Mouse (Mus musculus) hindbrain, embryonic 14.5 days (tissue): ENCODE data around the gene Ubl3. TPM values are rescaled to one million over a fixed set of nuclear protein-coding genes. Genes with fewer than 3 reads are reported as not detected.

Experiments
- ATAC-seq: fragments of 200-750 bp; cut with Nextera tagmentation; 2 replicates; pipeline ENCODE4 v1.8.0; 2017; ENCODE audit warnings: moderate number of reproducible peaks, mild to moderate bottlenecking, moderate TSS enrichment, moderate library complexity; ENCODE audit not compliant: low FRiP score
- DNase-seq: peaks from one replicate; pipeline ENCODE4 v3.0.0-alpha.2; 2015; ENCODE audit warnings: low spot score
- H3K27ac ChIP-seq: fragments of 300-500 bp; sonication (generic); 2 replicates; pipeline ENCODE4 v1.5.1; 2014; ENCODE audit warnings: mild to moderate bottlenecking, moderate library complexity
- H3K27me3 ChIP-seq: fragments of 300-500 bp; sonication (generic); 2 replicates; pipeline ENCODE4 v1.6.1; 2014; ENCODE audit warnings: mild to moderate bottlenecking, low read length, mixed read lengths; ENCODE audit not compliant: control insufficient read depth, insufficient read depth
- H3K36me3 ChIP-seq: fragments of 300-500 bp; sonication (generic); replicated peaks from 2 replicates; pipeline ENCODE4 v1.6.1; 2014; ENCODE audit not compliant: control insufficient read depth, insufficient read depth
- H3K4me1 ChIP-seq: fragments of 300-500 bp; sonication (generic); replicated peaks from 2 replicates; pipeline ENCODE4 v1.6.1; 2014; ENCODE audit warnings: antibody characterized with exemption, low read length, mixed read lengths; ENCODE audit not compliant: control insufficient read depth, insufficient read depth
- H3K4me2 ChIP-seq: fragments of 300-500 bp; sonication (generic); replicated peaks from 2 replicates; pipeline ENCODE4 v1.6.1; 2014; ENCODE audit warnings: mild to moderate bottlenecking, moderate library complexity
- H3K4me3 ChIP-seq: fragments of 300-500 bp; sonication (generic); replicated peaks from 2 replicates; pipeline ENCODE4 v1.5.1; 2014; ENCODE audit warnings: mild to moderate bottlenecking, low read length
- H3K9ac ChIP-seq: fragments of 300-500 bp; sonication (generic); 2 replicates; pipeline ENCODE4 v1.6.1; 2014
- H3K9me3 ChIP-seq: fragments of 300-500 bp; sonication (generic); 2 replicates; pipeline ENCODE4 v1.6.1; 2016; ENCODE audit warnings: low read length; ENCODE audit not compliant: control insufficient read depth
- WGBS: fragments of 180-500 bp; shearing (Covaris S2); extraction: QIAGEN DNeasy Blood & Tissue Kit; methylation state at CpG from one replicate; pipeline ENCODE4 v1.1.7; 2014; 5-methylcytosine and 5-hydroxymethylcytosine counted together
- polyA plus RNA-seq: library from polyadenylated mRNA; unstranded; fragments of >200 nt; fragmentation: Nextera tagmentation; extraction: Ambion mirVana; gene quantifications from 2 replicates; pipeline ENCODE4 v1.2.1, GENCODE M21; 2014

Ubl3 gene
- polyA plus RNA-seq: 102 and 114 TPM in 2 replicates

GRCm38 (mm10) chr5:148552187-148553071 is at the start of gene Ubl3:
Ubl3 (minus strand) TSS chr5:148552789.
- WGBS: under 1% methylated on average over 92 of the region's 95 CpGs
- peak within 1 kb of the TSS; percentile 80 for H3K9ac ChIP-seq
- peak within 1 kb of the TSS; percentile 95 for H3K27ac ChIP-seq
- peak within 1 kb of the TSS; percentile 55 for H3K4me3 ChIP-seq
- H3K27me3 ChIP-seq: 0 out of 2 replicates have a peak, but pooled peaks cover 3% of the 10 kb centered on the region
- H3K36me3 ChIP-seq: no peaks in the 10 kb centered on the region
- peak within 1 kb of the TSS; percentile 90 for H3K4me2 ChIP-seq
- H3K4me1 ChIP-seq: peaks cover 41% of the 10 kb centered on the region
- peak; percentile 95 for ATAC-seq
- H3K9me3 ChIP-seq: no peaks in the 10 kb centered on the region
- DNase-seq: peak; percentile 95

DNA sequence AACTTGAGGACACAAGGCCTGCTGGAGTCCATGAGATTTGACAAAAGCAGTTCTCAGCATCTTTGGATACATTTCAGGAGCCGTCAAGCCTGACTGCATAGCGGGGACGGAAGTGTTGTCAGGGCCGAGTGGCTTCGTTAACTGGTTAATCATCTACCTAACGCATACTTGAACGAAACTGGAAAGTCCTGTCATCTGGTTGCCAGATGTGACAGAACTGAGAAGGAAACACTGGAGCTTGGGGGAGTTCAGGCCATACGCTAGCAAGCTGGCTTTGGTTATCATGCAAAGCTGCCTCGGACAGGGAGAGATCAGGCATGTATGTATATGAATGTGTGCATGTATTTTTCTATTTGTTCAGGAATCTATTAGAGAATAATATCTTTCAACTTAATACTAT is 45.8 kb upstream of the Ubl3 start:
- Histone ChIP-seq H3K36me3 (no peaks in the 10 kb centered on the region), H3K27me3 (no peaks in the 10 kb centered on the region), H3K4me3 (no peak overlapping the region), H3K27ac (no peak overlapping the region), H3K9ac (no peak overlapping the region), H3K4me1 (peaks cover 5% of the 10 kb centered on the region; the same call in 1 of the 2 replicates), H3K4me2 (no peak overlapping the region), H3K9me3 (no peaks in the 10 kb centered on the region)
- DNase-seq: no peak
- WGBS: 41% methylated on average over 9 of the region's 9 CpGs
- no peak for ATAC-seq

GRCm38 (mm10) chr5:148596086-148596753 is 43.6 kb upstream of the Ubl3 start:
- WGBS: 92% methylated on average over 15 of the region's 15 CpGs
- Histone ChIP-seq H3K9me3 (no peaks in the 10 kb centered on the region), H3K36me3 (no peaks in the 10 kb centered on the region), H3K4me3 (no peak overlapping the region), H3K4me1 (peaks cover 5% of the 10 kb centered on the region; the same call in 1 of the 2 replicates), H3K9ac (no peak overlapping the region), H3K27ac (no peak overlapping the region), H3K4me2 (no peak overlapping the region), H3K27me3 (no peaks in the 10 kb centered on the region)
- DNase-seq (no peak), ATAC-seq (no peak)

DNA sequence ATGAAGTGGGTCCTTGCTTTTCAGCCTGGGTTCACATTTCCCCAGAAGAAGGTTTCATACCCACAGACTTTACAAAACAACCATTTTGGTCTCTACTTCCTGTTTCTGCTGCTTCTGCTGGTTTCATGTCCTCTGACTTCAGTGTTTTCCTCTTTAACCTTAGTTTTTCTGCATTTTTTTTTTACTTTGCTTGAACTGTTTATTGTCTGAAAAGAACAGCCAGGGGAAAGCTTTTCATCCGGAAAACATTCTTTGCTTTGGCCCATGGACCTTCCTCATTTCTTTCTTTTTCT is 42.8 kb upstream of the Ubl3 start:
- Histone ChIP-seq H3K36me3 (no peaks in the 10 kb centered on the region), H3K27me3 (no peaks in the 10 kb centered on the region), H3K4me3 (no peak overlapping the region), H3K9ac (no peak overlapping the region), H3K4me2 (no peak overlapping the region), H3K4me1 (peaks cover 5% of the 10 kb centered on the region; the same call in 1 of the 2 replicates), H3K27ac (no peak overlapping the region), H3K9me3 (no peaks in the 10 kb centered on the region)
- ATAC-seq (no peak), DNase-seq (no peak)
- 88% methylated on average over 1 of the region's 1 CpGs for WGBS

DNA sequence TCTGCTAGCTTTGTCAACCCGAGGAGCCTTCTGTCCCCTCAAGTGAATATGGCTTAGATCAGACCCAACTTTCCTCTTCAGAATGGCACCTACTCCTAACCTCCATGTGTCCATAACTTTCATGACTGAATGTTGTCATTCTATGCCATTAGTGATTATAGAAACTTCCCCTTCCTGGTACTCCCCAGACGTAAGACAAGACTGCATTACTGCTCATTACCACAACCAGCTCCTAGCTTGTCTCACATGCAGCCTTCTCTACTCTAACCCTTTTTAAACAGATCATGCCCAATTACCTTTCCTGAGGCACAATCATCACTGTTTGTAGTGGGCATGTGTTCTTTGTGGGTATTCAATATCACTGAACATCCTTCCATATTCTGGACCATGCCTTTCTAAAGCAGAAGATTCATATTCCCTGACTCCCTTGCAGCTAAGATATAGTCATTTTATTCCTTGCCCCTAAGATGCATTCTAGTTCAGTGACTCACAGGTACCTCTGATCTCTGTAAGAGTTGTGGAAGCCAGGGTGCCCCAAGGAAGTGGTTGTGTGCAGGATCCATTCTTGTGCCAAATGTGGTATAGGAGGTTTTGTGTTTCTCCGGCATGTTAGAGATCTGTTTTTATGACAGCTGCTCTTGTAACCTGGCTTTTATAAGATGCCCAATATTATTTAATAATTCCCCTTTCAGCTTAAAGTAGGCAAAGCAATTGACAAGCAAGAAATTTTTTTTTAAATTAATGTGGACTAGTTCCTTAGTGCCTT is 42.3 kb upstream of the Ubl3 start:
- H3K9ac ChIP-seq: no peak overlapping the region
- H3K4me2 ChIP-seq: no peak overlapping the region
- no peak overlapping the region for H3K27ac ChIP-seq
- no peak overlapping the region for H3K4me3 ChIP-seq
- DNase-seq (no peak), ATAC-seq (no peak)
- H3K4me1 ChIP-seq: peaks cover 5% of the 10 kb centered on the region; the same call in 1 of the 2 replicates
- H3K27me3 ChIP-seq: no peaks in the 10 kb centered on the region
- no peaks in the 10 kb centered on the region for H3K9me3 ChIP-seq
- no peaks in the 10 kb centered on the region for H3K36me3 ChIP-seq
- 88% methylated on average over 3 of the region's 3 CpGs for WGBS

- no peak for DNase-seq
- 24% methylated on average over 4 of the region's 4 CpGs for WGBS
- Histone ChIP-seq H3K9me3 (no peaks in the 10 kb centered on the region), H3K4me3 (no peak overlapping the region), H3K36me3 (no peaks in the 10 kb centered on the region), H3K9ac (no peak overlapping the region), H3K27ac (no peak overlapping the region), H3K27me3 (no peaks in the 10 kb centered on the region), H3K4me1 (peaks cover 5% of the 10 kb centered on the region; the same call in 1 of the 2 replicates), H3K4me2 (no peak overlapping the region)
- ATAC-seq: no peak
Measured at GRCm38 (mm10) chr5:148593607-148594006, 41.0 kb upstream of the Ubl3 start.

DNA sequence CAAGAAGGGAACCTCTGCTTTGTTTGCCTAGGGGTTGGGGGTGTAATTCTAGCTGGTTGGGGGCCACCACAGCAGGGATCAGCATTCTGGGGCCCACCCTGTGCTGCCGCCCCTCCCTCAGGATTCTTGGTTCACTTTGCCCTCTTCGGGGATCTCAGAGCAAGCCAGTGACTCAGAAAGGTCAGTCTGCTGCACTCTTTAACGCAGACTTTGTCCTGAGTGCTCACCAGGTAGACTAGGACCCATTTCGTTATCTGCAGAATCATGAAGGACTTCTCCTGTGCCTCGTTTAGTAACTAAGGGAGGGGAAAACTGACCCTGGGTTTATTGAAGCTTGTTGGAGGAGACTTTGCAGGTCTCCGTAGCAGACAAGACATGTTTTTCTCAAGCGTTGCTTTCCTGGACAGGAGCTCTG is 38.9 kb upstream of the Ubl3 start:
- no peaks in the 10 kb centered on the region for H3K4me1 ChIP-seq
- H3K27ac ChIP-seq: no peak overlapping the region
- WGBS: 62% methylated on average over 7 of the region's 7 CpGs
- no peak for ATAC-seq
- H3K9ac ChIP-seq: no peak overlapping the region
- H3K9me3 ChIP-seq: no peaks in the 10 kb centered on the region
- no peak overlapping the region for H3K4me2 ChIP-seq
- DNase-seq: no peak
- no peaks in the 10 kb centered on the region for H3K36me3 ChIP-seq
- H3K27me3 ChIP-seq: no peaks in the 10 kb centered on the region
- H3K4me3 ChIP-seq: no peak overlapping the region

DNA sequence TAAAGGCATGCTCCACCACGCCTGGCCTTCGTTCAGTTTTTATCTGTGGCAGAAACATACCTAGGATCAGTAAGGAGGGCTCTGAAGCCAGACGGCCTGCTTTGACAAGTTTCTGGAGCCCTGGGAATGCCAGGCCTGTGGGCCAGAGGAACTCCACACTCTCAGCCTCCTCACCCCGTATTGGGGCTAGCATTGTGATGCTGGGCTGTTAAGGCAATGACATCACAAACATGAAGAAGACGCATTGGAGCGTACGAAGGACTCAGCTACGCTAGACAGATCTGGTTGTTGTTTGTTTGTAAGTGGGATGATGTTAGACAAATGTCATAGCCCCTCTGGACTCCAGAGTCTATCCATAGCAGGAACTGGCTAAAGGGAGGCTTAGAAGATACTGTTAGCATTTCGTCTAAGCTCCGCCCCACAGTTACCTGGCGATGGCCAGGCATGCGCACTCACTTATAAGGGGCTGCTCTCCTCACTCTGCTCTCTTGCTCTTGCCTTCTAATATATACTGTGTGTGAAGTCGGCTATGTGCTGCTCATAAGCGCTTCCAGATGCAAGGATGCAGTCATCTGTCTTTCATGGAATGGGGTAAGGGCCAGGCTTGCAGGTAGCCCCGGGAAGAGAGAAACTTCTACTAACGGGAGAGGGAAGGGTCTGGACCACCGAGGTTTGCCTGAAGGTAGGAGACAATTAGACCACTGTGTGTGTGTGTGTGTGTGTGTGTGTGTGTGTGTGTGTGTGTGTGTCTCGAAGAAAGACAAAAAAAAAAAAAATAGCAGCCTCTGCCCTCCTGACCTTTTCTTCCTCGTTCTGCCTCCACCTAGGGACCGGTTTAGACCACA is 38.2 kb upstream of the Ubl3 start:
- no peaks in the 10 kb centered on the region for H3K4me1 ChIP-seq
- no peaks in the 10 kb centered on the region for H3K9me3 ChIP-seq
- no peaks in the 10 kb centered on the region for H3K27me3 ChIP-seq
- no peak overlapping the region for H3K27ac ChIP-seq
- H3K9ac ChIP-seq: no peak overlapping the region
- H3K36me3 ChIP-seq: no peaks in the 10 kb centered on the region
- DNase-seq: no peak
- no peak overlapping the region for H3K4me2 ChIP-seq
- ATAC-seq: no peak
- H3K4me3 ChIP-seq: no peak overlapping the region
- WGBS: 67% methylated on average over 19 of the region's 20 CpGs
